Mouse (Mus musculus): ENCODE measurements around the gene Fam178b.
"Not testable (repeated sequence)": the region's sequence is repeated elsewhere in the genome, so short reads cannot be mapped to it uniquely, and the experiment has no call there.

Fam178b gene

GRCm38 (mm10) chr1:36672648-36673350, 10.2 kb downstream of the Fam178b start:
- no peak for DNase-seq (ENCODE audit: low read depth, low spot score)

- no peak for DNase-seq (ENCODE audit: low read depth, low spot score)
These were observed 11.7 kb downstream of the Fam178b start for GRCm38 (mm10) chr1:36671260-36671659.

- DNase-seq (ENCODE audit: low read depth, low spot score): no peak
These were observed 12.7 kb downstream of the Fam178b start for GRCm38 (mm10) chr1:36670256-36670655.

GRCm38 (mm10) chr1:36668007-36668406, 15.0 kb downstream of the Fam178b start:
- DNase-seq (ENCODE audit: low read depth, low spot score): not testable (repeated sequence)

GRCm38 (mm10) chr1:36665934-36666333, 17.0 kb downstream of the Fam178b start:
- no peak for DNase-seq (ENCODE audit: low read depth, low spot score)

- no peak for DNase-seq (ENCODE audit: low read depth, low spot score)
These were observed 17.7 kb downstream of the Fam178b start for GRCm38 (mm10) chr1:36665165-36665723.

- DNase-seq (ENCODE audit: low read depth, low spot score): no peak
These were observed 18.5 kb downstream of the Fam178b start for GRCm38 (mm10) chr1:36664457-36664856.

GRCm38 (mm10) chr1:36658621-36659399, 24.2 kb downstream of the Fam178b start:
- DNase-seq (ENCODE audit: low read depth, low spot score): no peak

- no peak for DNase-seq (ENCODE audit: low read depth, low spot score)
These were observed 25.1 kb downstream of the Fam178b start for GRCm38 (mm10) chr1:36657658-36658415.

- no peak for DNase-seq (ENCODE audit: low read depth, low spot score)
These were observed 26.8 kb downstream of the Fam178b start for GRCm38 (mm10) chr1:36656233-36656632.

GRCm38 (mm10) chr1:36655039-36655438, 27.9 kb downstream of the Fam178b start:
- DNase-seq (ENCODE audit: low read depth, low spot score): no peak

GRCm38 (mm10) chr1:36647631-36648030, 35.4 kb downstream of the Fam178b start:
- DNase-seq (ENCODE audit: low read depth, low spot score): no peak

- DNase-seq (ENCODE audit: low read depth, low spot score): no peak
These were observed 36.7 kb downstream of the Fam178b start for GRCm38 (mm10) chr1:36646285-36646684.

GRCm38 (mm10) chr1:36644615-36645007, 38.4 kb downstream of the Fam178b start:
- no peak for DNase-seq (ENCODE audit: low read depth, low spot score)

GRCm38 (mm10) chr1:36643957-36644614, 38.9 kb downstream of the Fam178b start:
- DNase-seq (ENCODE audit: low read depth, low spot score): no peak

GRCm38 (mm10) chr1:36635826-36636485, 47.0 kb downstream of the Fam178b start:
- DNase-seq (ENCODE audit: low read depth, low spot score): no peak

- peak; percentile 18 for DNase-seq (ENCODE audit: low read depth, low spot score)
These were observed 48.0 kb downstream of the Fam178b start for GRCm38 (mm10) chr1:36634940-36635339.

GRCm38 (mm10) chr1:36633920-36634319, 49.1 kb downstream of the Fam178b start:
- no peak for DNase-seq (ENCODE audit: low read depth, low spot score)

- no peak for DNase-seq (ENCODE audit: low read depth, low spot score)
These were observed 50.1 kb downstream of the Fam178b start for GRCm38 (mm10) chr1:36632846-36633245.

GRCm38 (mm10) chr1:36632090-36632489, 50.9 kb downstream of the Fam178b start:
- DNase-seq (ENCODE audit: low read depth, low spot score): no peak

- DNase-seq (ENCODE audit: low read depth, low spot score): no peak
These were observed 51.6 kb downstream of the Fam178b start for GRCm38 (mm10) chr1:36631391-36631790.
